Mouse (Mus musculus) kidney, adult 8-10 months (tissue): ENCODE data around the gene Hadh.

Experiments used
- DNase-seq, 2 experiments: peaks; one replicate each; pipeline ENCODE4 v3.0.0; 2022

The Hadh gene

GRCm38 (mm10) chr3:131214060-131214658 lies 57.7 kb downstream of the Hadh start:
- DNase-seq: no peak

- no peak for DNase-seq
Measured at GRCm38 (mm10) chr3:131212200-131212599, 59.7 kb downstream of the Hadh start.

- no peak for DNase-seq
Measured at GRCm38 (mm10) chr3:131208265-131208891, 63.5 kb downstream of the Hadh start.

- DNase-seq: no peak
Measured at GRCm38 (mm10) chr3:131207846-131208245, 64.1 kb downstream of the Hadh start.

- DNase-seq: peak in 1 of 2 experiments; percentile 15
Measured at GRCm38 (mm10) chr3:131202311-131202710, 69.6 kb downstream of the Hadh start.

- no peak for DNase-seq
Measured at GRCm38 (mm10) chr3:131199590-131200288, 72.2 kb downstream of the Hadh start.

DNA sequence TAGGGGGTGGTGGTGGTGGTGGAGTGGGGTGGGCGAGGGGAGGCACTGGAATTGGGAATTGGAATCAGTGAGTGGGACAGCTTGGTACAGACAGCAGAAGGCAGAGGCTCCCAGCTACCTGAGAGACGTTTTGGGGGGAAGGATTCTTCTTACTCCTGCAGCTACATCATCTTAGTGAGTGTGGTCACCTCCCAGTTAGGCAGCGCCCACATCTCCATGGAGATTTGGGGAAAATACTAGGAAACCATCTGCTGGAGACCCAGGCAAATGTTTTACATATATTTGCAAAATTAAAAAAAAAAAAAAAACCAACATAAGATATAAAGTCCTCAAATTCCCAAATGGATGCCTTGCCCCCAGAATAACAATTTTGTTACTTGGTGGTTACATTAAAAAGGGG lies 72.9 kb downstream of the Hadh start:
- no peak for DNase-seq

DNA sequence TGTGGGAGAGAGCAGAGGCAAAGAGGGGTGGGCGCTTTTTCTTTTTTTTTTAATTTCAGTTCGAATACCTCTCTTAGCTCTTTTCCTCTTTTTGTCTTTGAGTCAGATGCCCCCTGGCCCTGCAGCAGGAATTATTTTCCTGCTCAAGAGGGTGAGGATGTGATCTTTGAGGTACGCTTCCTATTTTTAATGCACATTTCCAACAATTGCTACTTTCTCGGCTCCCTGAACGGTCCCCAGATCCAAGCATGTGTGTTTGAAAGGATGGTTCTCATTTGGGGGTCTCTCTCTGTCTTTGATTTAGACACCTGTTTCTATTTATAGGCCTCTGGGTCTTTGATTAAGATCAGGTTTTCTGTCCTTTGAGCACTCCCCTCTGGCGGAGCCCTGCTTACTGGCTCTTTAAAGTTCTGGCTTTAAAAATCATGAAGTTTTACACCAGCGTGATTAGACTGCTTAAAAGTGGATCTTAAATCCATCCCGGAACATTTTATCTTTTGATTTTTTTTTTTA lies 75.3 kb downstream of the Hadh start:
- DNase-seq: no peak

DNA sequence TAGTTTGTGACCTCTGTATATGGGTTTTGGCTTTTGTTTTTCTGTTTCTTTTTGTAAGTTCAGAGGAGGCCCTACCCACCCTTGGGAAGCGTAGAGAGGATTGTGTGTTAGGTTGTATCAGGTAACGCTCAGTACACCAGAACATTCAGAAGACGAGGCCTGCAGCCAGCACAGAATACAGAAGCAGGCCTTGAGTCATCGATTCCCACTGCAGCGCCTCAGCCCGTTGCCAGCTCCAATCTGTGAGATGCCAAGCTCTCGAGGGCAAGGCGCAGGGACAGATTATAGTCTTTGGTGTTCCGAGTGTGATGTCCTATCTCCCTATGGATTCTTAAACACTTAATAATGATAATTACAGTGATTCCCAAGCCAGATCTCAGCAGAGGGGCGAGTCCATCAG lies 75.9 kb downstream of the Hadh start:
- DNase-seq: no peak

DNA sequence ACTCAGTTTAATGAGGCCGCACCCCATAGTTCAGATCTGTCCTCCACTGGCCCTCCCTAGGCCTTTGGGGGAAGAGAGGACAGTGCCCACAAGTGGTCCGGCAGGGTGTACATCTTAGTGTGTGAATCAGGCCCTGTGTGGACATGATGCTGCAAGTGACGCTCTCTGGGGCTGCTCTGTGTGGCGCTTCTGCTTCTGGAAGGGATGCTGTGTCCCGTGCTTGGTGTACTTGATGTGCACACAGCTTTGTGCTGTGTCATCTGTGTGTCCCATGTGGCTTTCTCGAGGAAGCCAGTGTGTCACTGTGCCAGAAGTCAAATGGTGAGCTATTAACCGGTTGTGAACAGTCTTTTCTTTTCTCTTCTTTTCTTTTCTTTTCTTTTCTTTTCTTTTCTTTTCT lies 80.4 kb downstream of the Hadh start:
- DNase-seq: no peak

GRCm38 (mm10) chr3:131190671-131191367 lies 81.1 kb downstream of the Hadh start:
- DNase-seq: no peak

- no peak for DNase-seq
Measured at GRCm38 (mm10) chr3:131190239-131190638, 81.7 kb downstream of the Hadh start.

GRCm38 (mm10) chr3:131186193-131186592 lies 85.7 kb downstream of the Hadh start:
- DNase-seq: no peak
